Mouse (Mus musculus): ENCODE results near the gene Rplp1. TPM values are rescaled to one million over a fixed set of nuclear protein-coding genes. Genes with fewer than 3 reads are reported as not detected.

The Rplp1 gene
- polyA plus RNA-seq, 1 experiment = 6,643 TPM

GRCm38 (mm10) chr9:61915393-61916005, 1.2 kb upstream of the Rplp1 start:
- 48% methylated on average over 4 of the region's 4 CpGs for WGBS
- no peak for DNase-seq (ENCODE audit: low read depth, low spot score)

- WGBS = 3% methylated on average over 13 of the region's 13 CpGs
- DNase-seq (ENCODE audit: low read depth, low spot score) = no peak
These were observed 567 bp upstream of the Rplp1 start for GRCm38 (mm10) chr9:61914917-61915300.

- WGBS = 74% methylated on average over 6 of the region's 6 CpGs
- no peak for DNase-seq (ENCODE audit: low read depth, low spot score)
These were observed 2.8 kb downstream of the Rplp1 start for GRCm38 (mm10) chr9:61911300-61912128.

- 76% methylated on average over 20 of the region's 20 CpGs for WGBS
- DNase-seq (ENCODE audit: low read depth, low spot score) = no peak
These were observed 3.7 kb downstream of the Rplp1 start for GRCm38 (mm10) chr9:61910526-61911256.

GRCm38 (mm10) chr9:61909633-61910032, 4.7 kb downstream of the Rplp1 start:
- DNase-seq (ENCODE audit: low read depth, low spot score) = no peak
- 40% methylated on average over 1 of the region's 1 CpGs for WGBS

GRCm38 (mm10) chr9:61908832-61909407, 5.4 kb downstream of the Rplp1 start:
- DNase-seq (ENCODE audit: low read depth, low spot score) = no peak
- 82% methylated on average over 11 of the region's 11 CpGs for WGBS

- 83% methylated on average over 3 of the region's 3 CpGs for WGBS
- no peak for DNase-seq (ENCODE audit: low read depth, low spot score)
These were observed 6.0 kb downstream of the Rplp1 start for GRCm38 (mm10) chr9:61908341-61908740.

GRCm38 (mm10) chr9:61907621-61908295, 6.6 kb downstream of the Rplp1 start:
- 88% methylated on average over 4 of the region's 4 CpGs for WGBS
- DNase-seq (ENCODE audit: low read depth, low spot score) = no peak

- 61% methylated on average over 10 of the region's 10 CpGs for WGBS
- DNase-seq (ENCODE audit: low read depth, low spot score) = no peak
These were observed 7.4 kb downstream of the Rplp1 start for GRCm38 (mm10) chr9:61906912-61907311.

- DNase-seq (ENCODE audit: low read depth, low spot score) = no peak
- 24% methylated on average over 5 of the region's 5 CpGs for WGBS
These were observed 8.8 kb downstream of the Rplp1 start for GRCm38 (mm10) chr9:61905576-61905975.

- 16% methylated on average over 7 of the region's 7 CpGs for WGBS
- DNase-seq (ENCODE audit: low read depth, low spot score) = no peak
These were observed 10.1 kb downstream of the Rplp1 start for GRCm38 (mm10) chr9:61904201-61904600.

- 67% methylated on average over 9 of the region's 9 CpGs for WGBS
- DNase-seq (ENCODE audit: low read depth, low spot score) = no peak
These were observed 11.9 kb downstream of the Rplp1 start for GRCm38 (mm10) chr9:61902445-61902844.

- 76% methylated on average over 4 of the region's 4 CpGs for WGBS
- no peak for DNase-seq (ENCODE audit: low read depth, low spot score)
These were observed 12.8 kb downstream of the Rplp1 start for GRCm38 (mm10) chr9:61901574-61901973.

- no peak for DNase-seq (ENCODE audit: low read depth, low spot score)
- WGBS = 10% methylated on average over 16 of the region's 16 CpGs
These were observed 14.5 kb downstream of the Rplp1 start for GRCm38 (mm10) chr9:61899804-61900203.

GRCm38 (mm10) chr9:61898401-61898800, 15.9 kb downstream of the Rplp1 start:
- DNase-seq (ENCODE audit: low read depth, low spot score) = no peak
- 3% methylated on average over 7 of the region's 8 CpGs for WGBS

- DNase-seq (ENCODE audit: low read depth, low spot score) = no peak
- WGBS = 87% methylated on average over 8 of the region's 8 CpGs
These were observed 19.3 kb downstream of the Rplp1 start for GRCm38 (mm10) chr9:61895014-61895413.

- 56% methylated on average over 8 of the region's 8 CpGs for WGBS
These were observed 24.5 kb downstream of the Rplp1 start for GRCm38 (mm10) chr9:61889855-61890254.

GRCm38 (mm10) chr9:61887661-61888379, 26.5 kb downstream of the Rplp1 start:
- DNase-seq (ENCODE audit: low read depth, low spot score) = no peak
- whole genome bisulfite sequencing = 60% methylated on average over 11 of the region's 11 CpGs

More at GRCm38 (mm10) chr9:61889855-61890254, 24.5 kb downstream of the Rplp1 start:
- DNase-seq (ENCODE audit: low read depth, low spot score) = no peak

- WGBS = 69% methylated on average over 7 of the region's 7 CpGs
- no peak for DNase-seq (ENCODE audit: low read depth, low spot score)
These were observed 28.4 kb downstream of the Rplp1 start for GRCm38 (mm10) chr9:61885964-61886363.
